In the genomic region with DNA sequence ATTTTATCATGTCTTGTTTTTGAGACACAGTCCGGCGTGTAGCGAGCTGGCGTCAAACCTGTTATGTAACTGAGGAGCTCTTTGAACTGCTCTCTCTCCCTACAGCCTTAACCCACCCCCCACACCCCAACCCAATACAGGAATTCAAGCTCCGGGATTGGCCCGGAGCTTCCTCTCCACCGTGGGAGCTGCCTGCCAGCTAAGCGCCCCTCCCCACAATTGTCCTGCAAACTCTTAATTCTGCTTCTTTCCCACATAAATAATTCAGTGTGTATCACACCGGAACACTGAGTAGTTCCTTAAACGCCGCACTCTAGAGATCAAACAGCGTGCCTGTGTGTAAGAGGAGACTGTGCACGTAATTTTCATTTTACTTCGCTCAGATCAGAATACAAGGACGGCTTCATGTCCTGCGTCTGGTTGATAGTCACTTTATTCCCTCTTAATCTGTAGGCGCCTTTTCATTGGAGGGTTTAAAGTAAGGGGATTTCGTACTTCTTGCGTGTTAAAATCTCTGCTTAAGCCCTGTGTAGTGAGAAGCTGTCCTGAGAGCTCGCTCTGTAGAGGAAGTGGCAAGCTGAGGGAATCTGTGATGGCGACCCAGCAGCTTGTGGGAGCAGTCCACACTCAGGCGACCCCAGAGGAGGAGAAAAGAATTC, we compare ENCODE assay signal across 8 mouse cellular contexts.
DNase-seq lines count a peak whose midpoint lies in the region; ATAC-seq and TF ChIP-seq lines count a peak whose summit lies in the region.

No protein-coding gene starts in this region.

- H3K9ac ChIP-seq in embryonic facial prominence, embryonic 12.5 days = peak overlapping the region; percentile 38; the same call in 1 of the 2 replicates
- peak overlapping the region; percentile 62 for H3K9ac ChIP-seq in heart, postnatal 0 days (replicated peaks; ENCODE audit: low read depth, low read length)
- H3K9ac ChIP-seq in lung, embryonic 15.5 days = peak overlapping the region; percentile 37

- peak; percentile 23; the same call in 1 of the 2 replicates for TF ChIP-seq POLR2A in olfactory bulb, adult 2 months (IDR thresholded peaks at IDR 0.05; ENCODE audit: insufficient read depth, low read depth, low read length)

- TF ChIP-seq CTCF in heart, postnatal 0 days (IDR thresholded peaks at IDR 0.05; ENCODE audit: low read depth) = no peak
- TF ChIP-seq CTCF in olfactory bulb, adult 2 months (IDR thresholded peaks at IDR 0.05; ENCODE audit: insufficient read depth, low read depth, low read length) = no peak

- peak; percentile 26 for DNase-seq in gastrocnemius, postnatal 25 days
- no peak for DNase-seq in gastrocnemius, adult 8-10 months (ENCODE audit: low spot score in 2 of 2)
- DNase-seq in heart, postnatal 0 days (ENCODE audit: low spot score) = peak; percentile 57
- peak; percentile 43 to 76 for DNase-seq in kidney, postnatal 25 days
- DNase-seq in urinary bladder, postnatal 4 days (ENCODE audit: low spot score in 2 of 2) = no peak

- peaks cover 5% of the 10 kb centered on the region for H3K4me1 ChIP-seq in embryonic facial prominence, embryonic 12.5 days
- peaks cover 20% of the 10 kb centered on the region for H3K4me1 ChIP-seq in heart, postnatal 0 days (ENCODE audit: control insufficient read depth, insufficient read depth)
- H3K4me1 ChIP-seq in lung, embryonic 15.5 days = peaks cover 11% of the 10 kb centered on the region
- peaks cover 15% of the 10 kb centered on the region for H3K4me1 ChIP-seq in olfactory bulb, adult 2 months (ENCODE audit: control insufficient read depth, insufficient read depth, low read length)

- TF ChIP-seq EP300 in heart, postnatal 0 days (IDR thresholded peaks at IDR 0.05; ENCODE audit: low read depth) = no peak

- peak overlapping the region; percentile 54; the same call in 1 of the 2 replicates for H3K27ac ChIP-seq in embryonic facial prominence, embryonic 12.5 days
- peak overlapping the region; percentile 75 for H3K27ac ChIP-seq in heart, postnatal 0 days (ENCODE audit: low read depth)
- H3K27ac ChIP-seq in lung, embryonic 15.5 days = peak overlapping the region; percentile 64
- peak overlapping the region; percentile 98 for H3K27ac ChIP-seq in olfactory bulb, adult 2 months (ENCODE audit: insufficient read depth, low read depth, low read length)

- peak overlapping the region; percentile 37 for H3K4me3 ChIP-seq in embryonic facial prominence, embryonic 12.5 days
- peak overlapping the region; percentile 44 for H3K4me3 ChIP-seq in heart, postnatal 0 days (ENCODE audit: low read depth, low read length)
- peak overlapping the region; percentile 44 for H3K4me3 ChIP-seq in lung, embryonic 15.5 days
- H3K4me3 ChIP-seq in olfactory bulb, adult 2 months (ENCODE audit: insufficient read depth, low read depth, low read length) = peak overlapping the region; percentile 39

- no peaks in the 10 kb centered on the region for H3K36me3 ChIP-seq in embryonic facial prominence, embryonic 12.5 days
- H3K36me3 ChIP-seq in heart, postnatal 0 days (replicated peaks; ENCODE audit: control insufficient read depth, insufficient read depth, low read length) = no peaks in the 10 kb centered on the region
- H3K36me3 ChIP-seq in lung, embryonic 15.5 days = no peaks in the 10 kb centered on the region

- ATAC-seq in embryonic facial prominence, embryonic 12.5 days (ENCODE audit: insufficient number of reproducible peaks, insufficient read depth, low FRiP score, low TSS enrichment) = peak; percentile 59; the same call in 1 of the 2 replicates
- ATAC-seq in heart, postnatal 0 days (ENCODE audit: insufficient read depth, low read depth) = peak; percentile 59
- ATAC-seq in lung, embryonic 15.5 days (ENCODE audit: borderline replicate concordance, extremely low read depth, low FRiP score, low TSS enrichment) = peak; percentile 63

- no peaks in the 10 kb centered on the region; the same call in 1 of the 2 replicates for H3K27me3 ChIP-seq in embryonic facial prominence, embryonic 12.5 days
- H3K27me3 ChIP-seq in heart, postnatal 0 days (ENCODE audit: control insufficient read depth, insufficient read depth, low read length) = no peaks in the 10 kb centered on the region
- H3K27me3 ChIP-seq in lung, embryonic 15.5 days = no peaks in the 10 kb centered on the region

- WGBS in embryonic facial prominence, embryonic 12.5 days = 2% methylated on average over 22 of the region's 22 CpGs
- WGBS in heart, postnatal 0 days = 5% methylated on average over 22 of the region's 22 CpGs
- WGBS in lung, embryonic 15.5 days = under 1% methylated on average over 22 of the region's 22 CpGs
- WGBS in olfactory bulb, adult 2 months = under 1% methylated on average over 22 of the region's 22 CpGs

- no peaks in the 10 kb centered on the region for H3K9me3 ChIP-seq in embryonic facial prominence, embryonic 12.5 days
- no peaks in the 10 kb centered on the region for H3K9me3 ChIP-seq in heart, postnatal 0 days (replicated peaks; ENCODE audit: control insufficient read depth, low read length)
- no peaks in the 10 kb centered on the region for H3K9me3 ChIP-seq in lung, embryonic 15.5 days

- H3K4me2 ChIP-seq in embryonic facial prominence, embryonic 12.5 days (replicated peaks) = peak overlapping the region; percentile 61
- peak overlapping the region; percentile 68 for H3K4me2 ChIP-seq in heart, postnatal 0 days (ENCODE audit: low read depth, low read length)
- peak overlapping the region; percentile 74 for H3K4me2 ChIP-seq in lung, embryonic 15.5 days

Comparison
In these comparisons a context has a peak if more than half of its experiments do, and no peak if none do; other contexts are left out.
1. DNase-seq: peak in gastrocnemius, postnatal 25 days (single experiment), heart, postnatal 0 days (single experiment) and kidney, postnatal 25 days (2 of 2); none in gastrocnemius, adult 8-10 months (0 of 2) and urinary bladder, postnatal 4 days (0 of 2).
2. Peak in every context shown above with its lines, with median percentiles within 50 percentile points of each other: ATAC-seq, H3K27ac ChIP-seq, H3K4me2 ChIP-seq, H3K4me3 ChIP-seq and H3K9ac ChIP-seq.